Mouse (Mus musculus) cortical plate, adult 2 months (tissue): ENCODE results near the gene Gm9044. TPM values are rescaled to one million over a fixed set of nuclear protein-coding genes. Genes with fewer than 3 reads are reported as not detected.

Experiments
- polyA plus RNA-seq: library from polyadenylated mRNA; depleted of rRNA; stranded (reverse); fragments of >200 nt; gene quantifications from 2 replicates; pipeline ENCODE4 v1.2.3, GENCODE M21; 2012; rRNA removed

Gene Gm9044
- polyA plus RNA-seq, 1 experiment, result not detected

Other genes with a start within 250 kb of the Gm9044 start
- 11.3 and 12.0 TPM in 2 replicates for gene Mdm1, start 190.6 kb downstream of the Gm9044 start, polyA plus RNA-seq
- gene Il22, start 127.5 kb downstream of the Gm9044 start, polyA plus RNA-seq, result 0.15 and 0.29 TPM in 2 replicates
- 0.08 TPM in 1 of 2 replicates, not detected in the other for gene Gm32717, start 91.6 kb downstream of the Gm9044 start, polyA plus RNA-seq
- gene Gm32802, start 73.7 kb downstream of the Gm9044 start, polyA plus RNA-seq, result 0.08 TPM in 1 of 2 replicates, not detected in the other
- gene Iltifb, start 37.4 kb downstream of the Gm9044 start, polyA plus RNA-seq, result 0.23 and 0.32 TPM in 2 replicates
- gene Gm9040, start 5.4 kb downstream of the Gm9044 start, polyA plus RNA-seq, result not detected in 2 replicates
- 0.04 and 0.08 TPM in 2 replicates for gene Gm9045, start 5.4 kb upstream of the Gm9044 start, polyA plus RNA-seq
- gene Gm9046, start 10.8 kb upstream of the Gm9044 start, polyA plus RNA-seq, result not detected in 2 replicates
- not detected in 2 replicates for gene Gm9048, start 16.3 kb upstream of the Gm9044 start, polyA plus RNA-seq
- gene Gm9049, start 21.7 kb upstream of the Gm9044 start, polyA plus RNA-seq, result 0.04 and 0.08 TPM in 2 replicates
- not detected in 2 replicates for gene Ifng, start 108.6 kb upstream of the Gm9044 start, polyA plus RNA-seq